Mouse (Mus musculus) heart, postnatal 14 days (tissue): Measurements from ENCODE around the gene Ccdc58. TPM values are rescaled to one million over a fixed set of nuclear protein-coding genes. Genes with fewer than 3 reads are reported as not detected.
"Not testable (repeated sequence)": the region's sequence is repeated elsewhere in the genome, so short reads cannot be mapped to it uniquely, and the experiment has no call there.

ENCODE experiments used
- DNase-seq, 2 experiments: peaks; one replicate each; pipeline ENCODE4 v3.0.0; 2021 to 2022
- intact Hi-C: fragments of 180-260 bp; cut with DNase I; formaldehyde crosslinking; loops from one replicate; pipeline ENCODE4 v1.15.1; 2025
- total RNA-seq, 2 experiments: library from RNA; stranded (reverse); gene quantifications; 2 replicates each; pipeline ENCODE4 v1.2.3; 2021

Gene Ccdc58
- total RNA-seq, 2 experiments from 2014 or later, result 32.4 to 34.2 TPM

GRCm38 (mm10) chr16:36069819-36070575 is 1.5 kb upstream of the Ccdc58 start:
- intact Hi-C loops, result loop anchor here (2.0 to 10.0 kb wide), 4 partner anchors 27 to 805 kb away; partner anchors contain the start of genes Eaf2, Golgb1 and Iqcb1
- DNase-seq, result no peak

DNA sequence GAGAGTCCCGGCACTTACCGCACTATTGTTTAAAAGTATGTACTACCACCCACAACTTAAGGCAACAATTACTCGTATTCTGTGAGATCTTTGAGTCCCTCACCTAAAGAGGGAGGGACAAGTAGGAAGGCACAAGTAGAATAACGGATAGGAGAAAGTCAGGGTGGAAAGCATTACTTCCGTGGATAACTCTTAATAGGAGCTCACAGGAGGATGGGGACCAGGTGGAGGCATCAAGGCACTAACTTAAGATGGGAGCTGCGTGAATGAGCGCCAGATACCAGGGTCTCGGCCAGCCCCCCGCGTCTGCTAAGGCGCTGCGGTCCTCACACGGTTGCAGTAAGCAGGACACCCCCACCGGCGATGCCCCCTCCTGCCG is 425 bp upstream of the Ccdc58 start:
- intact Hi-C loops, result loop anchor here (2.0 to 10.0 kb wide), 3 partner anchors 28 to 804 kb away; partner anchors contain the start of genes Eaf2, Golgb1 and Iqcb1
- DNase-seq, result no peak

DNA sequence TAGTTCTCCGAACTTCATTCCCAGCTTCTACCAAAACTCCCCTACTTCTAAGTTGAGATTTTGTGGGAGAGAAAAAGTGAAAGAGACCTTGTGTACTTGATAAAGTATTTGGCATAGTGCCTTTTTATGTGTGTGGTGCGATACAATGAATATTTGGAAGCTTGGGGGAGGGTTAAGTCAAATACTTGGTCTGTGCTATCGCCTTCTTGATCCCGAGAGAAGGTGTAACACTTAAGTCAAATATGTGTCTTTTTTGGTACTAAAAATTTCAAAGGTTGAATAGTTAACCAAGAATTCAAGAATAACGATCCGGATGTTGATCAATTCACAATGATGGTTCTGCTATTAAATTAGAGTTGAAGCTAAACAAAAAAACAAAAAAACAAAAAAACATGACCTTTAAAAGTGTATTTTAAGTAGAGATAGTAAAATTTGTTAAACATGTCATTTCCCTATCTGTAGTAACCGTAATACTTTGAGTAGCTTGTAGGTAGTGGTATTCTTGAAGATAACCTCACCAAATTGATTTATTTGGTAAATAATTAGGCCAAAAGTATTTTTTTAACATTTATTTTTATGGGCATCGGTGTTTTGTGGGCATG is 1.0 kb downstream of the Ccdc58 start:
- intact Hi-C loops, result loop anchor here (10.0 kb wide), 2 partner anchors 752 to 802 kb away; partner anchors contain the start of genes Eaf2, Golgb1 and Iqcb1

GRCm38 (mm10) chr16:36074772-36075171 is 3.3 kb downstream of the Ccdc58 start:
- intact Hi-C loops, result loop anchor here (10.0 kb wide), 2 partner anchors 750 to 800 kb away; partner anchors contain the start of genes Eaf2, Golgb1 and Iqcb1
- no peak for DNase-seq

More for the DNA sequence above, 1.0 kb downstream of the Ccdc58 start:
- no peak for DNase-seq

DNA sequence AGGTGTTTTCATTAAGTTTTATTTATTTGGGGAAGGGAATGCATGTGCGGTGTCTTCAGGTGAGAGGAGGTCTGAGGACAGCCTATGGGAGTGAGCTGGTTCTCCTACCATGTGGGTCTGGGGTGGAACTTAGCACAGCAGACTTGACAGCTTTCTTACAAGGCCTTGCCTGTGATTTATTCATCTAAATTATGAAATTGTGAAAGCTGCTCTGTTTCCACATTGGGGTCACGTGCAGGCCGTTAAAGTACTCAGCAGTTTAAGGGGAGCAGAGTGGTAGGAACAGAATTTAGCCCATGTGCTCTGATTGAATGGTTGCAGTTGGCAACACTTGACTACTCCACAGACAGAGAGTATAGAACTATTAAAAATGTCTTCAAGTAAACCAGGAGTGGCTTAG is 8.4 kb downstream of the Ccdc58 start:
- intact Hi-C loops, result loop anchor here (10.0 kb wide), 2 partner anchors 745 to 795 kb away; partner anchors contain the start of genes Eaf2, Golgb1 and Iqcb1
- no peak for DNase-seq

DNA sequence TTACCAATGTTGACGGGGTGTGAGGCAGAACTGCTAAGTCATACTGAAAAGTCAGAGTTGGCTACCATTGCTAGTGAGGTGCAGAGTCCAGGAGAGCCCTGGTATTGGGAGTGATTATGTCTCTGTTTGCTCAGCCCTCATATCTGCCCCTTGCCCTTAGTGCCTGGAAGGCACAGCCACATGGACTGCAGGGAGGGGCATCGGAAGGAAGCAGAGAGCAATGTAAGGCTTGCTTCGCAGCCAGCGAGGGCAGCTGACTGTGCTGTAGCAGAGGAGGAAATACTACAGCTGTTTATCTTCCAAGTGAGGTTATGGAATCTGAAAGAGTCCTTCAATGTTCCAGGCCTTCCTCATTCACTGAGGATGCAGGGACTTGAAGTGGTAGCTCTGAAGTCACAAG is 16.4 kb downstream of the Ccdc58 start:
- no peak for DNase-seq
- intact Hi-C loops, result no loop called here

DNA sequence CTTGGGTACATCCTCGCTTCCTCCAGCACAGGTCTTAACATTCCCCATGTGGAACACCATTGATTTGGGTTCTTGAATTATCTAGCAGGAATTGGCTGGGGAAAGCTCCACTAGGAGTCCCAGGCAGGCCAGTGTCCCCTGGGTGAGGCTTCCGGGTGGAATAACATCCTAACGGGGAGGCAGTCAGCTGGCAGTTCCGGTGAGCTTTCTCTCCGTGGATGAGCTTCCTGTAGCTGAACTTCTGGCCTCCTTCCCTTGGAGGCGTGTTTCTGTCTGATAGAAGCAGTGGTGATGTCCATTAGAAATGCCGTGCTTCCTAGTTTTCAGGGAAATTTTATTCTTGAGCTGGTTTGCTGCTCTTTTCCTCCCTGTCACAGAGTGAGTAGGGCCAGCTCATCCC is 17.6 kb downstream of the Ccdc58 start:
- intact Hi-C loops, result no loop called here
- DNase-seq, result peak in 1 of 2 experiments; percentile 15

DNA sequence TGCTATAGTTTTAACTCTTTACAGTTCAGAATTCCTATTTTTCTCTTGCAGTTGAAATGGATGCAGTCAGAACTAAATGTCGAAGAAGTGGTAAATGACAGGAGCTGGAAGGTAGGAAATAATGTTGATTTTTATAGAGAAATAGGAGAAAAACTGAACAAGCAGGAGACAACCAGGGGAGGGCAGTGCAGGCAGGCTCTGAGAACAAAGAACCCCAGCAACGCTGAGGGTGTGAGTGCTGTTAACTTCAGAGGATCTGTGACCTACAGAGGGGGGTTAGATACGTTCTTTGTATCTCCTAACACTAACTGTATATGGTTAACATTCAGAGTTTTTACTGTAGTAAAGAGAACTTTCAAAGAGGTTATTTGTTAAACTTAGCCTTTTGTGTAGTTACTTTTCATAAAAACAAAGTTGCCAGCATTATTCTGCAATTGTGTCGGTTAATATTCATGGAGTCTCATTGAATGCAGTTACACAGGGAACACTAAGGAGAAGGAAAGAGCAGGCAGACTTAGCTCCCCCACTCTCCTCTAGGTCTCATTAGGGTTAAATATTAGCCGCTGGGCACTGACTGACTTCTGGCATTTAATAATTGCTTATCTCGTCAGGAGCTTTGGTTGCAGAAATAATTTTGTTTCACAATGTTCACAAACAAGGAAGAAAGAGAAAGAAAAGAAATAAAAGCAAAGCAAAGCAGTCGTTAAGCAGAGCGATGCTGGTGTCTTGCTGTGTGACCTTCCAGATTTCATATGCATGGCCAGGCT is 18.5 kb downstream of the Ccdc58 start:
- intact Hi-C loops, result no loop called here
- no peak for DNase-seq

DNA sequence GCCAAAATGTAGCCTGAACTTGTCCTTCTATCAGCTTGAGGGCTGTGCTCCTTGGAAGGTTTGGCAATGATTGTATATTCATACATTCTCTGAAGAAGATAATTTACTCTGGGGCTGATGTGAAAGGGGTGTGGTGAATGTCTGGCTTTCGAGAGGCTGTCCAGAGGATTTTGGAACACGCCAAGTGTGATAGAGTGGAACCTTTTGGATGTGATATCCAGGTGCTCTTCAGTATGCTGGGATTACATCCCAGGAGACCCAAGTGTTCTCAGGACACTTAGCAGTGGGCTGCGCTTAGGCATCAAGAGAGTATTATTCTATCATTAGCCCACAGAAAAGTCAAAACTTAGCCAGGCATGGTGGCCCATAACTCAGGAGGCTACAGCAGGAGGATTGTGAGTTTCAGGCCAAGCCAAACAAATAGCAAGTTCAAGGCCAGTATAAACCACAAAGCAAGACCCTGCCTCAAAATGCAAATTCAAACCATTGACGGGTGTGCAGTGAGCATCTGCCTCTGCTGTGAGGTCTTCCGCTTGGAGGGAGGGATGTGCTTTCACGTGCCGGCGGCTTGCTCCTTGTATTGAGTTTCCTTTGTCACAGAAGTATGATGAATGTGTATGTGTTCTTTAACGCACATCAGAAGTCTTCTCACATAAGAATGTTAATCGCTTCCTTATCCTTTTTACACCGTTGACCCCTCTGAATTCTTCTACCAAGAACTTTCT is 19.5 kb downstream of the Ccdc58 start:
- no peak for DNase-seq
- intact Hi-C loops, result no loop called here

DNA sequence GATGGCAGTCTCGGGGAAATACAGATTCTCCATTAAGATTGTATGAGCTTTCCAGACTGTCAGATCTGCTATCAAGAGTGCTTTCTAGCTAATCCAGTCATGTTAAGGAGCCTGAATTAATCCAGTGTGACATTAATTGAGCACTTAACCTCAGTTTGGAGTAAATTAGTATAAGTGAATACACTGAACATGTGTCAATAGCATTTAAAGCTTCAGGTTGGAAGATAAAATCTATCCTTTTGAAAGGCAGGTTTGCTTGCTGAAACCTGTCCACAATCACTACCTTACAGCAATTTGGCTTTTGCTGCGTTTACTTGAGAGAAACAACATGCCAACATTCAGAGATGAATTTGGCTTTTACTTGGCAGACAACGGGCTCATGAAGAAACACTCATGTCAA is 22.6 kb downstream of the Ccdc58 start:
- intact Hi-C loops, result no loop called here
- DNase-seq, result no peak

GRCm38 (mm10) chr16:36097813-36098499 is 26.5 kb downstream of the Ccdc58 start:
- intact Hi-C loops, DNase-seq: not testable (repeated sequence)

DNA sequence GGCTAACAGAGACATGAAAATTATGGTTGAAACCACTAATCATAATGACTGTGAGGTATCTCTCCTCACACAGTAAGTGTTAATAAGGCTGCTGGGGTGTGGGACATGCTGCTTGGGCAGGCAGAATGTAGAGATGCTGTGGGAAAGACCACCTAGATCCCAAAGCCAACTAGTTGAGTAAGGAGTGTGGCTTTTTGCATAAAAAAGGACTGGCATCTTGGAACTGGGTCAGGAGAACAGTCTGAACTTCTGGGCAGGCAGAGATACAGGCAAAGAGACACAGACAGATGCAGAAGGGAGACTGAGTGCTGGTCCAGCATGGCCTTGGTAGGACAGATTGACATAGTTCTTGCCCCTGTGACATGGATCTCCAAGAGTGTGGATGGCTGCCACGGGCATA is 30.0 kb downstream of the Ccdc58 start:
- intact Hi-C loops, result no loop called here
- no peak for DNase-seq

DNA sequence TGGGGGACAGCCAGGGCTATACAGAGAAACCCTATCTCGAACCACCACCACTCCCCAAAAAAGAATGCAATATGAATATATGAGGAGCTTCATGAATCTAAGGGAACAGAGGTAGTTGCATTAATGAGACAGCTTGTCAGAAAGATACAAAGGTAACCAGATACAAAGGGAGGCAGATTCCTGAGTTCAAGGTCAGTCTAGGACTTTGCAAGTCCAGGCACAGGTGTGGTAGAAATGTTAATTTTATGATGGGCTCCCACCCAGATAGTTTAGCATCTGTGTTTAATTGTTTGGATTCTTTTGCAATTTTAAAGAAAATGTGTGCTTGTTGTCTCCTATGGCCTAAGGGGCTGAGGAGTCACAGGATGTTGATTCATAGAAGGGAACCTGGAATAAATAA is 30.7 kb downstream of the Ccdc58 start:
- intact Hi-C loops, result no loop called here
- no peak for DNase-seq

- intact Hi-C loops, DNase-seq: not testable (repeated sequence)
These were observed 40.0 kb downstream of the Ccdc58 start for GRCm38 (mm10) chr16:36111486-36111885.

DNA sequence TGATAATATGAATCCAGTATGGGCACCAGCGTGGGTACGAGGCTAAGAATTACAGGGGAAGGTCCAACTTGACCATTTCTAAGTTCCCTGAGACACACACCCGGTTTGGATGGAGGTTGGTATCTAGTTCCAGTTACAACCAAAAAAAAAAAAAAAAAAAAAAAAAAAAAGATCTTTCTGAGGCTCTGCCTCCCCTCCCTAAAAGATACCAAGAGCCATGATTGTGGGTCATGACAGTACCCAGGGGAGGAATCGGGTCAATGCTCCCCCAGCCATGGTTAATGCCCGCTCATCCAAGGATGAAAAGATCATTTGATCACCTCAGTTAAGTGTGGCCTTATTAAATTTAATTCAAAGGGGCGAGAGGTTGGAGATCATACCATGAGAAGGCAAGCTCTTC is 44.3 kb downstream of the Ccdc58 start:
- DNase-seq, intact Hi-C loops: not testable (repeated sequence)

GRCm38 (mm10) chr16:36128092-36128491 is 56.6 kb downstream of the Ccdc58 start:
- intact Hi-C loops, result no loop called here
- no peak for DNase-seq

GRCm38 (mm10) chr16:36131141-36131540 is 59.7 kb downstream of the Ccdc58 start, which contains the start of gene Csta1:
Csta1 (minus strand) TSS chr16:36131241.
- intact Hi-C loops, result no loop called here
- DNase-seq, result no peak

GRCm38 (mm10) chr16:36138201-36138600 is 66.7 kb downstream of the Ccdc58 start:
- intact Hi-C loops, result no loop called here
- DNase-seq, result no peak
